Mouse (Mus musculus) small intestine, adult 2 months (tissue): Measurements from ENCODE around the gene Prps1l3. TPM values are rescaled to one million over a fixed set of nuclear protein-coding genes. Genes with fewer than 3 reads are reported as not detected.
"Not testable (repeated sequence)": the region's sequence is repeated elsewhere in the genome, so short reads cannot be mapped to it uniquely, and the experiment has no call there.

Experiments used
- H3K27ac ChIP-seq: fragments of 200-500 bp; 2 replicates; pipeline ENCODE4 v1.5.1; 2012; ENCODE audit warnings: low read depth, low read length, control low read depth, inconsistent platforms; ENCODE audit not compliant: insufficient read depth
- H3K27me3 ChIP-seq: fragments of 200-500 bp; 2 replicates; pipeline ENCODE4 v1.6.1; 2012; ENCODE audit warnings: mild to moderate bottlenecking, moderate library complexity, low read length, inconsistent platforms; ENCODE audit not compliant: control insufficient read depth, insufficient read depth
- H3K36me3 ChIP-seq: fragments of 200-500 bp; 2 replicates; pipeline ENCODE4 v1.6.1; 2012; ENCODE audit warnings: mild to moderate bottlenecking, low read length, control low read depth, inconsistent platforms; ENCODE audit not compliant: control insufficient read depth, insufficient read depth
- H3K4me1 ChIP-seq: fragments of 200-500 bp; 2 replicates; pipeline ENCODE4 v1.6.1; 2012; ENCODE audit warnings: low read length, inconsistent platforms, mixed read lengths; ENCODE audit not compliant: control insufficient read depth, insufficient read depth, insufficient read length
- H3K4me3 ChIP-seq: fragments of 200-500 bp; 2 replicates; pipeline ENCODE4 v1.5.1; 2012; ENCODE audit warnings: low read depth, mild to moderate bottlenecking, control low read depth, inconsistent platforms, low read length, moderate library complexity
- CTCF ChIP-seq: fragments of 200-500 bp; IDR thresholded peaks from 2 replicates; pipeline ENCODE4 v1.5.1; 2012; ENCODE audit warnings: low read depth, mild to moderate bottlenecking, control low read depth, inconsistent platforms, low read length, moderate library complexity, mixed read lengths; ENCODE audit not compliant: insufficient replicate concordance, insufficient read length; ENCODE audit errors: extremely low read depth
- POLR2A ChIP-seq: fragments of 200-500 bp; IDR thresholded peaks from 2 replicates; pipeline ENCODE4 v1.6.1; 2012; ENCODE audit warnings: low read depth, mild to moderate bottlenecking, control low read depth, inconsistent platforms, low read length, moderate library complexity
- WGBS: fragments of 180-500 bp; shearing (Covaris S2); methylation state at CpG from one replicate; pipeline ENCODE4 v1.1.7; 2018; 5-methylcytosine and 5-hydroxymethylcytosine counted together
- polyA plus RNA-seq: library from polyadenylated mRNA; depleted of rRNA; stranded (reverse); fragments of >200 nt; gene quantifications from 2 replicates; pipeline ENCODE4 v1.2.3, GENCODE M21; 2012

The Prps1l3 gene
- polyA plus RNA-seq, 1 experiment = 4.8 TPM

GRCm38 (mm10) chr12:57211353-57212311 lies 18.6 kb upstream of the Prps1l3 start:
- H3K36me3 ChIP-seq = no peaks in the 10 kb centered on the region
- WGBS = 5% methylated on average over 30 of the region's 30 CpGs
- TF ChIP-seq CTCF = no peak
- no peak for TF ChIP-seq POLR2A
- no peaks in the 10 kb centered on the region for H3K27me3 ChIP-seq
- peak overlapping the region; percentile 59 for H3K4me3 ChIP-seq
- no peak overlapping the region for H3K27ac ChIP-seq
- H3K4me1 ChIP-seq = peaks cover 6% of the 10 kb centered on the region; the same call in 1 of the 2 replicates

DNA sequence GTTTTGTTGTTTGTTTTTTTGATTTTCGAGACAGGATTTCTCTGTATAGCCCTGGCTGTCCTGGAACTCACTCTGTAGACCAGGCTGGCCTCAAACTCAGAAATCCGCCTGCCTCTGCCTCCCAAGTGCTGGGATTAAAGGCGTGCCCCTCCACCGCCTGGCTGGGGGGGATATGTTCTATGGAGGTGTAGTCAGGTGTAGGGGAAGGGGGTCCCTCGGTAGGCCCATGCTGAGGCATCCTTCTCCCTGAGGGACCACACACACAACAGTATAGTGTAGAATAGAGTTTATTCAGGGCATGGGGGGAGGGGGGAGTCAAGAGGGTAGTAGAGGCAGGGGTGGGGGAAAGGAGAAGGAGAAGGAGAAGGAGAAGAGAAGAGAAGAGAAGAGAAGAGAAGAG lies 17.7 kb upstream of the Prps1l3 start:
- not testable (repeated sequence) for H3K36me3 ChIP-seq, H3K27ac ChIP-seq, H3K27me3 ChIP-seq, H3K4me1 ChIP-seq, H3K4me3 ChIP-seq
- 83% methylated on average over 5 of the region's 5 CpGs for WGBS

DNA sequence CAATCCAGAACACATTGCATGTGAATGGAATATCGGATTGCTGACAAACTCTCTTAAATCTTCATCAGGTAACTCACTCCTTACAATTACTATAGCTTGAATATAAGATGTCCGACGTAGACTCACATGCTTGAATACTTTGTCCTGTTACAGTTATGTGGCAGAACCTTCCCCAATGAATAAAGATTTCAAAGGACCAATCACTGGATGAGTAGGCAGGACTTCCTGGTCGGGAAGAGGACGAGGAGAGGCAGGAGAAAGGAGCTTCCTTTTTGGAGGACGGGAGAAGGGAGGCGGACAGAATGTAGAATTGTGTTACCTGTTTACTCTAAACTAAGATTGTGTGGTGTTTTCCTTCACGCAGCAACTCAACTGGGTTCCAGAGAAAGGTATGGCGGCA lies 3.8 kb upstream of the Prps1l3 start:
- TF ChIP-seq POLR2A (no peak), CTCF (no peak)
- Histone ChIP-seq H3K4me1 (peaks cover 2% of the 10 kb centered on the region; the same call in 1 of the 2 replicates), H3K36me3 (no peaks in the 10 kb centered on the region), H3K4me3 (no peak overlapping the region), H3K27ac (no peak overlapping the region), H3K27me3 (no peaks in the 10 kb centered on the region)
- whole genome bisulfite sequencing = 85% methylated on average over 9 of the region's 9 CpGs

DNA sequence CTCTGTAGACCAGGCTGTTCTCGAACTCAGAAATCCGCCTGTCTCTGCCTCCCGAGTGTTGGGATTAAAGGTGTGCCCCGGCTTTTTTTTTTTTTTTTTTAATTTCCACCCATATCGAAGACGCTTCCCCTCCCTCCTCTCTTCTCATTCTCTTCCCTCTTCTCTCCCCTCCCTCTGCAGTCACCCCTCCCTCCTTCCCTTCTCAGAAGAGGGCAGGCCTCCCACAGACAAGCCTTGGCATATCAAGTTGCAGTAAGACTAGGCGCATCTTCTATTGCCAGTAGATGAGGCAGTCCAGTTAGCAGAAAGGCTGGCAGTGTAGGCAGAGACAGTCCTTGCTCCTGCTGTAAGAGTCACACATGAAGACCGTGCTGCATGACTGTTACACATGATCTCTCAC lies 2.4 kb upstream of the Prps1l3 start:
- Histone ChIP-seq H3K4me3 (no peak overlapping the region), H3K27ac (no peak overlapping the region), H3K4me1 (peaks cover 3% of the 10 kb centered on the region; the same call in 1 of the 2 replicates), H3K27me3 (no peaks in the 10 kb centered on the region), H3K36me3 (no peaks in the 10 kb centered on the region)
- TF ChIP-seq CTCF (no peak), POLR2A (no peak)
- WGBS = 89% methylated on average over 7 of the region's 8 CpGs

GRCm38 (mm10) chr12:57229703-57230102 lies 509 bp upstream of the Prps1l3 start:
- WGBS = 6% methylated on average over 4 of the region's 4 CpGs
- Histone ChIP-seq H3K4me3 (peak overlapping the region; percentile 98), H3K4me1 (peaks cover 3% of the 10 kb centered on the region; the same call in 1 of the 2 replicates), H3K36me3 (no peaks in the 10 kb centered on the region), H3K27ac (peak overlapping the region; percentile 79), H3K27me3 (no peaks in the 10 kb centered on the region)
- TF ChIP-seq CTCF = no peak
- TF ChIP-seq POLR2A = no peak

GRCm38 (mm10) chr12:57231085-57231875 lies 1.1 kb downstream of the Prps1l3 start:
- TF ChIP-seq POLR2A (no peak), CTCF (no peak; the same call in 1 of the 2 replicates)
- peaks cover 3% of the 10 kb centered on the region; the same call in 1 of the 2 replicates for H3K4me1 ChIP-seq
- no peaks in the 10 kb centered on the region for H3K36me3 ChIP-seq
- peak overlapping the region; percentile 98 for H3K4me3 ChIP-seq
- WGBS = 23% methylated on average over 14 of the region's 14 CpGs
- H3K27ac ChIP-seq = peak overlapping the region; percentile 85; the same call in 1 of the 2 replicates
- H3K27me3 ChIP-seq = no peaks in the 10 kb centered on the region

DNA sequence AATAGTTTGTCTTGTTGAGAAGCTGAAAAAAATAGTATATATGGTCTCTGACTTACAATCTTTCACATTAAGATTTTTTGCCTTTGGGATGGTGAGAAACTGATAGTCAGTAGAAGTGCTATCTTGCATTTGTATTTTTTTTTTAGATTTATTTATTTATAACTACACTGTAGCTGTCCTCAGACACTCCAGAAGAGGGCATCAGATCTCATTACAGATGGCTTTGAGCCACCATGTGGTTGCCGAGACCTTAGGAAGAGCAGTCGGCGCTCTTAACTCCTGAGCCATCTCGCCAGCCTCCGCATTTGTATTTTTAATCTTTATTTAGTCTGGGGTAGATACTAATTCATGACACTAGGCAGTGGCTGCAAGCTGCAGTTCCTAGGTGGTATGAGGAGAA lies 3.2 kb downstream of the Prps1l3 start:
- no peak overlapping the region for H3K27ac ChIP-seq
- 84% methylated on average over 5 of the region's 5 CpGs for WGBS
- H3K36me3 ChIP-seq = peaks cover 3% of the 10 kb centered on the region
- TF ChIP-seq POLR2A = no peak
- no peak for TF ChIP-seq CTCF
- no peak overlapping the region for H3K4me3 ChIP-seq
- peaks cover 3% of the 10 kb centered on the region; the same call in 1 of the 2 replicates for H3K4me1 ChIP-seq
- H3K27me3 ChIP-seq = no peaks in the 10 kb centered on the region
